In the genomic region with DNA sequence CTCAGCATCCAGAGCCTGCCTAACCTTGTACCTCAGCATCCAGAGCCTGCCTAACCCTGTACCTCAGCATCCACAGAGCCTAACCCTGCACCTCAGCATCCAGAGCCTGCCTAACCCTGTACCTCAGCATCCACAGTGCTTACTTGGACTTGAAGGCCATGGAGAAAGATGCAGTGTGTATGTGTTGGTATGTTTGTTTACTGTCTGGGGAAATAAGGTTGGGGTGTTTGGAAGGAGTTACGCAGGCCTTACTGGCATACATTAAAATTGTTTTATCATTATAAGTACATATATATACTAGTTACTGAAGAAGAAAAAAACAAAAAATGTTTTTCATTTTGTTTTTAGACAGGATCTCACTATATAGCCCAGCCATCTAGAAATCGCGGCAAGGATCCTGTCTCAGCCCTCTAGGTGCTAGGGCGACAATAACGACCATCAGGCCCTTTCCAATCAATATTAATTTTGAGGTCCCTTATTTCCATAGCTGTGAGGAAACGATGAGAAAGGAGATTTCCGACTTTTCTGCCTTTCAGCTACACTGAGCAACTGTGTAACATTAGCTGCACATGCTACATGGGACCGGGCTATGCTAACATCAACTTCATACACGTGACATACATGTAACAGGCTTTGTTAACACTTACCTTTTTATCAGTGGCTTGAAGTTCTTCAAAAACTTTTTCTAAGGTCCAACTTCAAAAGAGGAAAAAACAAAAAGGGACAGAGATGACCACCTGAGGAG, we compare ENCODE assay signal across 27 mouse cellular contexts. TPM values are rescaled to one million over a fixed set of nuclear protein-coding genes. Genes with fewer than 3 reads are reported as not detected.
"Had no signal": no experiment of that assay in that cellular context is flagged by ENCODE, and none has a peak within 500 bp of the region (broad histone marks: within the 10 kb centered on the region; RNA-seq: fewer than 3 reads in every experiment).

No protein-coding gene starts in this region.

- ATAC-seq: forebrain, embryonic 13.5 days; forebrain, embryonic 14.5 days; forebrain, embryonic 15.5 days; forebrain, embryonic 16.5 days; forebrain, postnatal 0 days had no signal

- H3K9me3 ChIP-seq: embryonic facial prominence, embryonic 10.5 days; embryonic facial prominence, embryonic 12.5 days; embryonic facial prominence, embryonic 13.5 days; embryonic facial prominence, embryonic 15.5 days; forebrain, embryonic 10.5 days; forebrain, embryonic 12.5 days; forebrain, embryonic 13.5 days; forebrain, embryonic 15.5 days; heart, embryonic 10.5 days had no signal

- DNase-seq: cerebellum, adult 9-11 months; cerebellum, postnatal 10 days; cerebellum, postnatal 14 days; cerebellum, postnatal 25 days; cerebellum, postnatal 36 days; embryo, embryonic 11 days; forebrain, postnatal 0 days; gastrocnemius, adult 2 months; gastrocnemius, postnatal 10 days; gastrocnemius, postnatal 14 days; gastrocnemius, postnatal 25 days; gastrocnemius, postnatal 36 days; heart, adult 11 months; heart, adult 18-20 months; heart, adult 2 months had no signal

- H3K4me2 ChIP-seq: embryonic facial prominence, embryonic 12.5 days; embryonic facial prominence, embryonic 13.5 days; embryonic facial prominence, embryonic 15.5 days; forebrain, embryonic 12.5 days; forebrain, embryonic 13.5 days; forebrain, embryonic 15.5 days had no signal

- H3K4me1 ChIP-seq: embryonic facial prominence, embryonic 10.5 days; embryonic facial prominence, embryonic 12.5 days; embryonic facial prominence, embryonic 13.5 days; embryonic facial prominence, embryonic 15.5 days; forebrain, embryonic 10.5 days; forebrain, embryonic 12.5 days; forebrain, embryonic 13.5 days; forebrain, embryonic 15.5 days; heart, embryonic 10.5 days had no signal

- H3K27me3 ChIP-seq: embryonic facial prominence, embryonic 12.5 days; embryonic facial prominence, embryonic 13.5 days; embryonic facial prominence, embryonic 15.5 days; forebrain, embryonic 12.5 days; forebrain, embryonic 13.5 days; forebrain, embryonic 15.5 days had no signal

- H3K4me3 ChIP-seq: embryonic facial prominence, embryonic 10.5 days; embryonic facial prominence, embryonic 12.5 days; embryonic facial prominence, embryonic 13.5 days; embryonic facial prominence, embryonic 15.5 days; erythroblast, embryonic 14.5 days; forebrain, embryonic 10.5 days; forebrain, embryonic 12.5 days; forebrain, embryonic 13.5 days; forebrain, embryonic 15.5 days; gastrocnemius, adult 2 months; heart, adult 2 months; heart, embryonic 10.5 days had no signal

- H3K9ac ChIP-seq: embryonic facial prominence, embryonic 12.5 days; embryonic facial prominence, embryonic 13.5 days; embryonic facial prominence, embryonic 15.5 days; forebrain, embryonic 12.5 days; forebrain, embryonic 13.5 days; forebrain, embryonic 15.5 days; forebrain, postnatal 0 days had no signal

- H3K27ac ChIP-seq: embryonic facial prominence, embryonic 10.5 days; embryonic facial prominence, embryonic 12.5 days; embryonic facial prominence, embryonic 13.5 days; embryonic facial prominence, embryonic 15.5 days; forebrain, embryonic 10.5 days; forebrain, embryonic 12.5 days; forebrain, embryonic 13.5 days; forebrain, embryonic 15.5 days; gastrocnemius, adult 2 months; heart, adult 2 months; heart, embryonic 10.5 days had no signal

RNA-seq across cellular contexts. Expression of gene Slc35e3, which starts 23.5 kb away (rescaled TPM):
- polyA plus RNA-seq: erythroblast, embryonic 14.5 days had no signal
